Mouse (Mus musculus): ENCODE measurements around the gene Duox1.
"Not testable (repeated sequence)": the region's sequence is repeated elsewhere in the genome, so short reads cannot be mapped to it uniquely, and the experiment has no call there.

The Duox1 gene

GRCm38 (mm10) chr2:122374666-122375331, 59.3 kb downstream of the Duox1 start:
- no peak for DNase-seq (ENCODE audit: low spot score)

- peak; percentile 99 for DNase-seq (ENCODE audit: low spot score)
Measured at GRCm38 (mm10) chr2:122375391-122375991, 60.0 kb downstream of the Duox1 start.

DNA sequence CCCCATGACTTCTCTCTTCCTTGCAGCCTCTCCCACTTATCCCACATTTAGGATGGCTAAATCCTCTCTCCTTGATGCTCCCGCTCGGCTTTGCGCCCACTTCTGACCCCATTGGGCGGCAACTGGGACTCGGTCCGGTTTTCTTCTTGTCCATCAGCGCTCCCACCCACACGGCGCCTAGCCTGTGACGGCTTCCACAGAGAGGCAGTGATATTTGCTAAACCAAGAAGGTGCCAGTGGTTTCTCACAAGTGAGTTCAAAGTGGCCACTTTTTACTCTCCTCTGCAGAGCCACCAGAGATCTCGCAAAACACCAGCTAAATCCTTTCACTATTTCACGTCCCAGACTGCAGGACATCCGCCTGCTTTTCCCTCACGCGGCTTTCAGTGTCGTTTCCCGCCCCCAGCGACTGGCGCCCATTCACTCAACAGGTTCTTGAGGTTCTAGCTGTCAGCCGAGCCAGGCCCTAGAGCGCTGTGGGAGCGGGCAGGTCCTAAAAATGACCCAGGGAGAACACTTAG, 60.6 kb downstream of the Duox1 start:
- DNase-seq (ENCODE audit: low spot score) = no peak

GRCm38 (mm10) chr2:122377215-122377674, 61.8 kb downstream of the Duox1 start:
- peak; percentile 99 for DNase-seq (ENCODE audit: low spot score)

DNA sequence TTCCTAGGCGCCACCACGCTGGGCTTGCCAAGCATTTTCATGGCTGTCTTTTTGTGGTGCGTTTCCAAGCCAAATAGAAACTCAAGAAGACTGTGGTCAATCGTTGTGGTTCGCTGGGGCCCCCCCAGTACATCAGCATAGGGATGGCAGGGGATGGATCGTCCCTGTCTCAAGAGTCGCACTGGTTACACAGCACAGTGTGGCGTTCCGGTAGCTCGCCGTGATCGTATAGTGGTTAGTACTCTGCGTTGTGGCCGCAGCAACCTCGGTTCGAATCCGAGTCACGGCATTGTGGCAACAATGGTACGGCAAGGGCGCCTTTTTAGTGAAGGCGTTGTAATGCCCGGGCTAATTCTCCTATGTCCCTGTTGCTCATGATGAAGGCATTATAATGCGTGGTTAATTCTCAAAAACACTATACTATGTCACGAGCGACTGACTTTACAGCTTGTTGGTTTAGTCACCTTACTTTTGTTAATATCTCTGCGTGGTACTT, 62.3 kb downstream of the Duox1 start:
- no peak for DNase-seq (ENCODE audit: low spot score)

DNA sequence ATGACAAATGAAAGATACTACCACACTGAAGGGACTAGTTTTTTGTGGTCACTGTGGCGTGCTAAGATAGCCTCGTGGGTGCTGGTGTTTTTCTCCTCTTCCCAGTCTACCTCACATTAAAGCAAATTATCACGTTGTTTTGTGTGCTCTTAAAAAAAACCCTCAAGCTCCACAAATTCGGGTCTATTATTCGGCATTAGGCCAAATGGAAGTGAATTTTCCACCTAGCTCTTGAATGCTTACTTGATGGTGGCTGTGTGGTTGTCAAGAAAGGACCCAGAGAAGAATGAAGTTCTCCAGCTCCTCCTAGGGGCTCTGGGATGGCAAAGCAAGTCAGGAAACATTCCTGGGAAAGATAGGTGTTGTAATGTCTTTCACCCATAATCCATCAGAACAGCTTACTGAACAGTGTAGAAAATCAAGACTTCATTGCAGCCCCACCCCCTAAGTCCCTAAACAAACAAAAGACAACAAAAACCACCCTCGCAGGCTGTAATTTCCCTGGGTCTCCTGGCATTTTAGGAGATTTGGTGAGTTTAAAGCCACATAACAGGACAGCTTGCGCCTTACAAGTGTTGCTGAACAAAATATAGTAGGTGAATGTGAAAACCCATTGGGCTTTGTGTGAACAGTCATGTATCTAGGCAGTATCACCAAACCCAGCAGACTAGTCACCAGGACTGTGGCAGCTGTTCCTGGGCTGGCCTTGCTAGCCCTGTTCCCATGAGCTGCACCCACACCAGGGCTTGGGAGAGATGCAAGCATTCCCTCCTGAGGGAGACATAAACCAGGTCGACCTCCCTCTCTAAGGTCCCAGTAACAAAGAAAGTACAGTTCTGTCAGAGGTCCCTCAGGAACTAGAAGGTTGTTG, 63.2 kb downstream of the Duox1 start:
- DNase-seq (ENCODE audit: low spot score) = no peak

- no peak for DNase-seq (ENCODE audit: low spot score)
Measured at GRCm38 (mm10) chr2:122379292-122379650, 63.8 kb downstream of the Duox1 start.

GRCm38 (mm10) chr2:122380768-122381311, 65.4 kb downstream of the Duox1 start:
- no peak for DNase-seq (ENCODE audit: low spot score)

GRCm38 (mm10) chr2:122381329-122382103, 66.0 kb downstream of the Duox1 start:
- no peak for DNase-seq (ENCODE audit: low spot score)

GRCm38 (mm10) chr2:122382121-122382520, 66.6 kb downstream of the Duox1 start:
- no peak for DNase-seq (ENCODE audit: low spot score)

DNA sequence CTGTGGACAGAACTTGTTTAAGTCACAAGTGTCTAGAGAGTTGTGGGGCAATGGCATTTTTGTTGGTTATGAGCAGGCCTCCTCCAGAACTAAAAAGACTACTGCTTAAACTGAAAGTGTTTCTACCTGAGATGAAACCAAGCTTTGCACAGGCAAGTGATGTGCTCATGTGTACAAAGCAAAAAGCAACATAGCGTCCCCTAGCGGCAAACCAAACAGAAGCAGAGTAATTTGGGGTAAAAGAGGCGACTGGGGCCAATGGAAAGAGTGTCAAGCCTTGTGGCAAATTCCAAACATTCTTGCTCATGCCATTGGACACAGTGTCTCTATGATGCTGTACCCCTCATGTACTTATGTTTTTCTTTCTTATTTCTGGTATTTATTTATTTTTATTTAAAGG, 69.6 kb downstream of the Duox1 start:
- no peak for DNase-seq (ENCODE audit: low spot score)

DNA sequence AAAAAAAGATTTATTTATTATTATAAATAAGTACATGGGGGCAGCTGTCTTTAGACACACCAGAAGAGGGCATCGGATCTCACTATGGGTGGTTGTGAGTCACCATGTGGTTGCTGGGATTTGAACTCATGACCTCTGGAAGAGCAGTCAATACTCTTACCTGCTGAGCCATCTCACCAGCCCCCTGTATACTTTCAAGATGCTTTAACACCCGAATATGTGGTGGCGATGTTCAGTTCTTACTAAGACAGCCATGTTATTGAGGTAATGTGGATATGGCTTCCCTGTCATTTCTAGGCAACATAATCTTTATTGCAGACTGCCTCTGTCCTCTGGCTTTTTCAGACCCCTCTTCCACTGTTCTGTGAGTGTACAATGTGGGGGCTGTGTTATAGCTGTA, 71.7 kb downstream of the Duox1 start:
- DNase-seq (ENCODE audit: low spot score) = not testable (repeated sequence)

DNA sequence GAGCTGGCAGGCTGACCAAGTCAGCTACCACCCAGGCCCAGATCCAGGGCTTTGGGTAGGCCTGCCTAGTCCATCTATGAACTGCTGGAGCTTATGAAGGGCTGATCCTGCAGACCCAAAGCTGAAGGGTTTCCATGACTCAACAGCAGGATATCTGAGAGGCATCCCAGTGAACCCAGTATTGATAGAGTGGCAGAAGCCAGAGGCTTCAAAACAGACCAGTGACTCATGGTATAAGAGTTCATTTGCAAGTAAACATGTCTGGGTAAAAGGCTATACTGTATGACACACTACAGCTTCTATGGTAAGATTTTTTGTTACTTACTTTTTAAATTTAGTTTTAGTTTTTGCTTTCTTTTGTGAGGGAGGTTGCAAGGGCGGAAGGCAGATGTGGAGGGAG, 80.7 kb downstream of the Duox1 start:
- no peak for DNase-seq (ENCODE audit: low spot score)

Data from layer of hippocampus, adult 9-10 months (tissue).